Mouse (Mus musculus): ENCODE results near the gene Serpinb2.

Serpinb2 gene

GRCm38 (mm10) chr1:107581220-107581619, 70.0 kb downstream of the Serpinb2 start:
- DNase-seq (ENCODE audit: low read depth, low spot score): no peak

- DNase-seq (ENCODE audit: low read depth, low spot score): no peak
These were observed 71.7 kb downstream of the Serpinb2 start for GRCm38 (mm10) chr1:107582900-107583299.

GRCm38 (mm10) chr1:107583958-107584376, 72.7 kb downstream of the Serpinb2 start:
- DNase-seq (ENCODE audit: low read depth, low spot score): no peak

GRCm38 (mm10) chr1:107584932-107585331, 73.7 kb downstream of the Serpinb2 start:
- DNase-seq (ENCODE audit: low read depth, low spot score): no peak
